Mouse (Mus musculus) spleen, postnatal 10 days (tissue): ENCODE measurements around the gene Mta1.

Experiments used
- DNase-seq, 2 experiments: peaks; one replicate each; pipeline ENCODE4 v3.0.0; 2021 to 2022; ENCODE audit warnings: low spot score in 2 of 2

The Mta1 gene

GRCm38 (mm10) chr12:113097749-113098281 is at the start of gene Mta1:
Mta1 (plus strand) TSS chr12:113098278.
- DNase-seq: peak; percentile 56 to 69

- no peak for DNase-seq
Measured at GRCm38 (mm10) chr12:113049836-113050235, 48.2 kb upstream of the Mta1 start.

- no peak for DNase-seq
Measured at GRCm38 (mm10) chr12:113050671-113051070, 47.4 kb upstream of the Mta1 start.

GRCm38 (mm10) chr12:113051628-113052403 is 46.3 kb upstream of the Mta1 start:
- no peak for DNase-seq

GRCm38 (mm10) chr12:113056089-113056488 is 42.0 kb upstream of the Mta1 start:
- no peak for DNase-seq

GRCm38 (mm10) chr12:113060178-113060577 is 37.9 kb upstream of the Mta1 start:
- DNase-seq: no peak

GRCm38 (mm10) chr12:113061606-113062005 is 36.5 kb upstream of the Mta1 start:
- no peak for DNase-seq

GRCm38 (mm10) chr12:113062201-113062600 is 35.9 kb upstream of the Mta1 start:
- DNase-seq: no peak

- no peak for DNase-seq
Measured at GRCm38 (mm10) chr12:113063700-113064099, 34.4 kb upstream of the Mta1 start.

GRCm38 (mm10) chr12:113068002-113068401 is 30.1 kb upstream of the Mta1 start:
- DNase-seq: no peak

- no peak for DNase-seq
Measured at GRCm38 (mm10) chr12:113069389-113069788, 28.7 kb upstream of the Mta1 start.

GRCm38 (mm10) chr12:113071321-113071720 is 26.8 kb upstream of the Mta1 start:
- DNase-seq: no peak

GRCm38 (mm10) chr12:113071827-113072226 is 26.3 kb upstream of the Mta1 start:
- DNase-seq: no peak

GRCm38 (mm10) chr12:113073420-113074328 is 24.4 kb upstream of the Mta1 start:
- peak in 1 of 2 experiments; percentile 46 for DNase-seq

GRCm38 (mm10) chr12:113074329-113075062 is 23.6 kb upstream of the Mta1 start, which contains the start of gene Tex22:
Tex22 (plus strand) TSS chr12:113074502.
- peak; percentile 62 to 84 for DNase-seq

- DNase-seq: peak; percentile 84 to 92
Measured at GRCm38 (mm10) chr12:113075063-113075454, 23.0 kb upstream of the Mta1 start.

- DNase-seq: no peak
Measured at GRCm38 (mm10) chr12:113075486-113075885, 22.6 kb upstream of the Mta1 start.

- no peak for DNase-seq
Measured at GRCm38 (mm10) chr12:113087276-113087675, 10.8 kb upstream of the Mta1 start.

- no peak for DNase-seq
Measured at GRCm38 (mm10) chr12:113088026-113088425, 10.1 kb upstream of the Mta1 start.

GRCm38 (mm10) chr12:113089107-113089506 is 9.0 kb upstream of the Mta1 start:
- DNase-seq: no peak

GRCm38 (mm10) chr12:113090053-113090452 is 8.0 kb upstream of the Mta1 start:
- DNase-seq: no peak

- DNase-seq: no peak
Measured at GRCm38 (mm10) chr12:113097040-113097439, 1.0 kb upstream of the Mta1 start.
